Mouse (Mus musculus) B cell, adult 67 days (primary cell): ENCODE results near the gene Rxrg. TPM values are rescaled to one million over a fixed set of nuclear protein-coding genes. Genes with fewer than 3 reads are reported as not detected.

Experiments used
- total RNA-seq, 2 experiments: library from RNA; stranded (reverse); gene quantifications; 4 replicates each; pipeline ENCODE4 v1.2.4; 2023

Gene Rxrg
- not detected for total RNA-seq

DNA sequence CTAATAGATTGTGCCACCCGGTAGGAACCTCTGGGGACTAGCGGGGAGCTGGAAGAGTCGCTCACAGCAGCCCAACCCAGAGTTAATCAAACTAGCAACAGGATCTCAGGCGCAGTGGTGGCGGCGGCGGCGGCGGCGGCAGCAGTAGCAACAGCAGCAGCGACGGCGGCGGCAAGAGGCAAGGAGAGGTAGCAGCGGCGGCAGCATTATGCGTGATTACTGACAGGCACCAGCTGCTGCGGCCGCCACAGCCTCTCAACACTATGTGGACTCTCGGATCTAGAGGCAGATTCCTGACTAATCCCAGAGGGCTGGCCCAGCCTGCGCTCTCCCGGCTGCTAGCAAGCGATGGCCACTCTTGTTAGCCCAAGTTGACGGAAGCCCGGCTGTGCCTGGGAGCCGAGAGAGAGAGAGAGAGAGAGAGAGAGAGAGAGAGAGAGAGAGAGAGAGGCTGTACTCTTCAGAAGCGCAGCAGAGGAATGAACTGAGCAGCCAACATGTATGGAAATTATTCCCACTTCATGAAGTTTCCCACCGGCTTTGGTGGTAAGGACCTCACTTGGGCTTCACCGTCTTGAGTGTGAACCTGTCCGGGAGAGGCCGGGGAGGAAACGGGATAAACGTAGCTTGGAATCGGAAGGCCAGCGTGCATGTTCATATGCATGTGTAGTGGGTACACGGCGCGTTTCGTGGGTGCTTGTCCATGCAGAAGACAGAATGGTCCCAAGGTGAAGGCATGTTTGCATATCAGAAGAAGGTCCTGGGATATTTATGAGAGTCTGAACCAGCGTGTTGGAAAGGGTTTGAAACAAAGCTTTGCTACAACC, at the start of gene Rxrg:
Gene Rxrg, plus strand, starts transcription at position 130 of the 827 bp plus-strand sequence.

DNA sequence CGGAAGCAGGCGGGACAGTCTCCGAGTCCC, 90.9 kb downstream of the Rxrg start, which contains the start of gene Lmx1a:
Gene Lmx1a, plus strand, starts transcription at position 6 of the 30 bp plus-strand sequence.

Other genes starting within 250 kb of the Rxrg start
- gene Aldh9a1, start 248.4 kb upstream of the Rxrg start, total RNA-seq = 10 to 100 TPM; 34.4 to 37.9 TPM
- gene Mgst3, start 204.5 kb upstream of the Rxrg start, total RNA-seq = 1 to 10 TPM; 3.8 to 5.0 TPM
- gene Lrrc52, start 131.6 kb upstream of the Rxrg start, total RNA-seq = not detected
- gene Lmx1a, start 90.9 kb downstream of the Rxrg start, total RNA-seq = not detected